Mouse (Mus musculus): Measurements from ENCODE around the gene Coq8b.

- TF ChIP-seq POLR2A (IDR thresholded peaks at IDR 0.05; ENCODE audit: extremely low read depth, insufficient read depth, low read length) (no peak), CTCF (IDR thresholded peaks at IDR 0.05; ENCODE audit: extremely low read depth, insufficient read depth, low read length) (no peak)
Measured at GRCm38 (mm10) chr7:27266515-27267128, 33.8 kb downstream of the Coq8b start.
